Mouse (Mus musculus): ENCODE data around the gene Dynlt1a. TPM values are rescaled to one million over a fixed set of nuclear protein-coding genes. Genes with fewer than 3 reads are reported as not detected.
"Not testable (repeated sequence)": the region's sequence is repeated elsewhere in the genome, so short reads cannot be mapped to it uniquely, and the experiment has no call there.

Gene Dynlt1a
- polyA plus RNA-seq, 1 experiment, result 3.7 TPM

DNA sequence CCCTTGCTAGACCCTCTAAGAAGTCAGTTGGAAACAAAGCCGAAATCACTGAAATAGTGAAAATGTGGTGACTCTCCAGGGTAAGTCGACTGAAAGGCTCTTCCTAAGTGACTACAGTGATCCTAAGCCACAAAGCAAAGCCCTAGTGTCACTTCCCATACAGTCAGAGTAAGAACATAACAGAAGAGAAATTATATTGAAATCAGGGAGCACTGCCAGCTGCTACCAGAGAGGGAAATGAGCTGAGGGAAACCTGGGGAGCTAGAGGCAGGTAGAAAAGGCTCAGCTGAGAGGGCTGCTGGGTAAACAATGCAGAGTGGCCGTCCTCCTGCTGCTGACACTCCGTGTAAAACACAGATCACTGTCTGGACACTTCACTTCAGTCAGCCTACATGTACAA, 1.6 kb downstream of the Dynlt1a start:
- not testable (repeated sequence) for H3K36me3 ChIP-seq (ENCODE audit: control insufficient read depth, insufficient read depth, low read length); H3K27me3 ChIP-seq (ENCODE audit: control insufficient read depth, insufficient read depth, low read length); H3K27ac ChIP-seq (ENCODE audit: insufficient read depth, low read length); DNase-seq (ENCODE audit: low read depth in 1 of 2, low spot score in 2 of 2); H3K4me1 ChIP-seq (ENCODE audit: control insufficient read depth, insufficient read depth, insufficient read length); H3K4me3 ChIP-seq (ENCODE audit: extremely low read depth, insufficient read depth, insufficient read length)
- 37% methylated on average over 4 of the region's 4 CpGs for WGBS

DNA sequence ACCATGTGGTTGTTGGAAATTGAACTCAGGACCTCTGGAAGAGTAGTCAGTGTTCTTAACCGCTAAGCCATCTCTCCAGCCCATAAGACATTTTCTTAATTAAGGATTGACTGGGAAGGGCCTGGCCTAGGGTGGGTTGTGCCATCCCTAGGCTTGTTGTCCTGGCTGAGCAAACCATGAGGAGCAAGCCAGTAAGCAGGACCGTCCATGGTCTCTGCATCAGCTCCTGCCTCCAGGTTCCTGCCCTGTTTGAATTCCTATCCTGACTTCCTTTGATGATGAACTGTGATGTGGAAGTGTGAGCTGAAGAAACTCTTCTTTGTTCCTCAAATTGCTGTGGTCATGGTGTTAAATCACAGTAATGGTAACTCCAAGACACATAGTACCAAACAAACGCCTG, 2.8 kb downstream of the Dynlt1a start:
- not testable (repeated sequence) for H3K27ac ChIP-seq (ENCODE audit: insufficient read depth, low read length); H3K4me1 ChIP-seq (ENCODE audit: control insufficient read depth, insufficient read depth, insufficient read length); H3K36me3 ChIP-seq (ENCODE audit: control insufficient read depth, insufficient read depth, low read length); DNase-seq (ENCODE audit: low read depth in 1 of 2, low spot score in 2 of 2); H3K4me3 ChIP-seq (ENCODE audit: extremely low read depth, insufficient read depth, insufficient read length); H3K27me3 ChIP-seq (ENCODE audit: control insufficient read depth, insufficient read depth, low read length)
- 84% methylated on average over 2 of the region's 3 CpGs for WGBS

GRCm38 (mm10) chr17:6312755-6313154, 4.5 kb downstream of the Dynlt1a start:
- not testable (repeated sequence) for DNase-seq (ENCODE audit: low read depth in 1 of 2, low spot score in 2 of 2); H3K4me3 ChIP-seq (ENCODE audit: extremely low read depth, insufficient read depth, insufficient read length); H3K27me3 ChIP-seq (ENCODE audit: control insufficient read depth, insufficient read depth, low read length); H3K4me1 ChIP-seq (ENCODE audit: control insufficient read depth, insufficient read depth, insufficient read length); H3K36me3 ChIP-seq (ENCODE audit: control insufficient read depth, insufficient read depth, low read length); H3K27ac ChIP-seq (ENCODE audit: insufficient read depth, low read length)
- 81% methylated on average over 3 of the region's 3 CpGs for WGBS

DNA sequence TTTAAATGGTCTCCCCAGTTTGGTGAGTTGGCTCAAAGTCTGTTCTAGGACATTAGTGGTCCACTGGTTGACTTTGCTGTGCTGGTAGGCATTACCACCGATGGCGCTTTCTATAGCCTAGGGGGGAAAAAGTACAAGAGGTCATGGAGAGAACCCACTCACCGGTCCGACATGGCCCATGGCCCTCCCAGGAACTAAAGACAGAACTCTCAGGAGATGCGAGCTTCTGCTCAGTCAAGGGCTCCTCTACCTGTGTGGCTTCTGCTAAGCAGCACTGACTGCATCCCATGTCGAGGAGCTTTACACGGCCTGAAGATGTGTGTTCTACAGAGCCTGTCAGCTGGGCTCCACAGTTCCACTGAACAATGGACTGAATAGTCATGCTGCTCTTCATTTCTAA, 5.6 kb downstream of the Dynlt1a start:
- H3K36me3 ChIP-seq (ENCODE audit: control insufficient read depth, insufficient read depth, low read length); H3K4me3 ChIP-seq (ENCODE audit: extremely low read depth, insufficient read depth, insufficient read length); DNase-seq (ENCODE audit: low read depth in 1 of 2, low spot score in 2 of 2); H3K27me3 ChIP-seq (ENCODE audit: control insufficient read depth, insufficient read depth, low read length); H3K4me1 ChIP-seq (ENCODE audit: control insufficient read depth, insufficient read depth, insufficient read length); H3K27ac ChIP-seq (ENCODE audit: insufficient read depth, low read length): not testable (repeated sequence)
- WGBS, result 95% methylated on average over 7 of the region's 7 CpGs

GRCm38 (mm10) chr17:6306503-6306902, 10.8 kb downstream of the Dynlt1a start:
- 94% methylated on average over 11 of the region's 13 CpGs for WGBS
- not testable (repeated sequence) for H3K4me3 ChIP-seq (ENCODE audit: extremely low read depth, insufficient read depth, insufficient read length); H3K4me1 ChIP-seq (ENCODE audit: control insufficient read depth, insufficient read depth, insufficient read length); H3K27me3 ChIP-seq (ENCODE audit: control insufficient read depth, insufficient read depth, low read length); H3K27ac ChIP-seq (ENCODE audit: insufficient read depth, low read length); H3K36me3 ChIP-seq (ENCODE audit: control insufficient read depth, insufficient read depth, low read length); DNase-seq (ENCODE audit: low read depth in 1 of 2, low spot score in 2 of 2)

DNA sequence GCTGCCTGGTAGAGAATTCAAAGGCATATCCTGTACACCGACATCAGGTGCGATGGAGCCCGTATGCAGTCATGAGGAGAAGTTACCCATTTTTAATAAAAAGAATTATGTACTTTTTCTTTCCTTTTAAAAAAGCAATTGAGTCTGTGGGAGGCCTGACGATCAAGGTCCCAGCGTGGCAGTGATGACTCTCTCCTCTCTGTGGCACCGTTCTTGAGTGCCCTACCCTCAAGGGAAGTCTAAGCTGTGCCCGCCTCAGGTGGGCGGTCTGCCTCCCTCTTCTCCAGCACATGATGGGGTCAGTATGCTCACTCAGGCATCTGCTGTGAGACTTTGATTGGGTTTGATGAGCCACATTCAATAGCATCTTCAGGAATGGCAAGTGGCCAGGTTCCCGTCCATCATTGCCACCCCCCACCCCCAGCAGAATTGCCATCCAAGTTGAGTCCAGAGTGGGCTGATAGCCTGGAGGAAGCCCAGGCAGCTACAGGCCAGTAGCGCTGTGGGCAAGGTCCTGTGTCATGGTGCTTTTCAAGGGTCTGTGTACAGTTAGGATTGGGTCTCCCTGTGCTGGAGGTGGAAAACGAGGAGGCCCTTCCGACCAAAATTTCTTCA, 11.5 kb downstream of the Dynlt1a start:
- not testable (repeated sequence) for H3K4me1 ChIP-seq (ENCODE audit: control insufficient read depth, insufficient read depth, insufficient read length); H3K27me3 ChIP-seq (ENCODE audit: control insufficient read depth, insufficient read depth, low read length); H3K4me3 ChIP-seq (ENCODE audit: extremely low read depth, insufficient read depth, insufficient read length); DNase-seq (ENCODE audit: low read depth in 1 of 2, low spot score in 2 of 2); H3K27ac ChIP-seq (ENCODE audit: insufficient read depth, low read length); H3K36me3 ChIP-seq (ENCODE audit: control insufficient read depth, insufficient read depth, low read length)
- 93% methylated on average over 12 of the region's 12 CpGs for WGBS

DNA sequence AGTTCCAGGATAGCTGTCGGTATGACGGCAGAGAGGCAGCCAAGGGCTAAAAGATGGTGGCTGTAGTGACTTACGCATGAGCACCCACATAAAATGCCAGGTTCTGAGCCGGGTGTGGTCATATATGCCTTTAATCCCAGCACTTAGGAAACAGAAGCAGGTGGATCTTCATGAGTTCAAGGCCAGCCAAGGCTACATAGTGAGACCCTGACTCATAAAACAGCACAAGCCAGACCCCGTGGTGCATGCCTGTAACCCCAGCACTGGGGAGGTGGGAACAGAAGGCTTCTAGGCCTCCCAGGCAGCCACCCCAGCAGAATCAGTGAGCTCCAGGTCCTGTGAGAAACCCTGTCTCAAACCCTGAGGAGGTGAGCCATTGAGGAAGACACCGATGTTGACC, 12.4 kb downstream of the Dynlt1a start:
- not testable (repeated sequence) for H3K36me3 ChIP-seq (ENCODE audit: control insufficient read depth, insufficient read depth, low read length); H3K27me3 ChIP-seq (ENCODE audit: control insufficient read depth, insufficient read depth, low read length); H3K27ac ChIP-seq (ENCODE audit: insufficient read depth, low read length); DNase-seq (ENCODE audit: low read depth in 1 of 2, low spot score in 2 of 2); H3K4me1 ChIP-seq (ENCODE audit: control insufficient read depth, insufficient read depth, insufficient read length); H3K4me3 ChIP-seq (ENCODE audit: extremely low read depth, insufficient read depth, insufficient read length)
- WGBS, result 91% methylated on average over 5 of the region's 6 CpGs

GRCm38 (mm10) chr17:6300190-6300863, 17.0 kb downstream of the Dynlt1a start:
- H3K4me3 ChIP-seq (ENCODE audit: extremely low read depth, insufficient read depth, insufficient read length); H3K4me1 ChIP-seq (ENCODE audit: control insufficient read depth, insufficient read depth, insufficient read length); H3K27me3 ChIP-seq (ENCODE audit: control insufficient read depth, insufficient read depth, low read length); DNase-seq (ENCODE audit: low read depth in 1 of 2, low spot score in 2 of 2); H3K36me3 ChIP-seq (ENCODE audit: control insufficient read depth, insufficient read depth, low read length); H3K27ac ChIP-seq (ENCODE audit: insufficient read depth, low read length): not testable (repeated sequence)
- WGBS, result 77% methylated on average over 7 of the region's 12 CpGs

DNA sequence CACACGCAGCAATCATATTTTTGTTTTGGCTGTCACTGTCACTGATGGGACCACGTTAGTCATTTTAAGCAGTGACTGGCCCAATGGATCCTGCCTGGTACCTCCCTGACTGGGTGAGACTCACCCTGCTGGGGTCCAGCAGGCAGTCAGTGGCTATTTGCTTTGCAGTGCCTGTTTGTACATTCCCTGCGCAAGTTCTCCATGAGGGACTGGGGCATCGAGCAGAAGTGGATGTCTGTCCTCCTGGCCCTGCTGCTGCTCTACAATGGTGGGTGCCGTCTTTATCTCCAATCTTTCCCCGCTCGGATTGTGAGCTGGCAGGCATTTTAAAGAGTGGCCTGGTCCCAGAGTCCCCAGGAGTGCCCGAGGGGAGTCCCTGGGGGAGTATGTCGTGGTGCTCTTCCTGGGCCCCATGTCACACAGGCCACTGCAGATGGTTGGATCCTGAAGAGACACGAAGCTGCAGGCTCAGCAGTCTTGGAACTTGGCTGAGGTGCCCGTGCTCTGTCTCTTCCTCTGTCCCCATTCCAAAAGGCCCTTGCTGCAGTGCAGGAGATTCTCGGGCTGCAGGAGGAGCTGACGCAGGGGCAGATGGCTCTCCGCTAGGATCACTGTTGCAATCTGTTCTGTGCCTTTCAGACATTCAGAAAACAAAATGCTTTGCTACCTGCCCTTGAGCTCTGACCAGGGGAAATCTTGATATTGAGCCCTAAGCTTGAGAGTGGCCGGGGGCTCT, 20.1 kb downstream of the Dynlt1a start:
- not testable (repeated sequence) for DNase-seq (ENCODE audit: low read depth in 1 of 2, low spot score in 2 of 2); H3K27ac ChIP-seq (ENCODE audit: insufficient read depth, low read length); H3K4me3 ChIP-seq (ENCODE audit: extremely low read depth, insufficient read depth, insufficient read length); H3K36me3 ChIP-seq (ENCODE audit: control insufficient read depth, insufficient read depth, low read length); H3K4me1 ChIP-seq (ENCODE audit: control insufficient read depth, insufficient read depth, insufficient read length); H3K27me3 ChIP-seq (ENCODE audit: control insufficient read depth, insufficient read depth, low read length)
- 93% methylated on average over 9 of the region's 15 CpGs for WGBS

DNA sequence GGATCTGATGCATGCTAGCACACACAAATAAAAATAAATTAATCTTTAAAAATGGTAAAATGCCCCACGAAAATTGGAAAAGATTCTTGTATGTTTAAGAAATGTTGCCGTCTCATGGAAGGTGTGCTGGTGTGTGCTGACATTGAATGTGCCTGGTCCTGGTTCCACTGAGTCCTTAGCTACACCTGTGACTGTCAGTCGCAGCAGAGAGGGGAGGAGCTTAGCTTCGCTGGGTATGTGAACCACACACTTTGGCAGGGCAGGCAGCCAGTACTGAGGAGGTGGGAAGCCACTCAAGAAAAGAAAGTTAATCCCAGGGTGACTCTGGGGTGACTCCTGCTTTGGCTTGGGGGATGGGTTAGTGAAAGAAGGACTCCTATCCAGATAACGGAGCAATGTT, 23.4 kb downstream of the Dynlt1a start:
- H3K4me1 ChIP-seq (ENCODE audit: control insufficient read depth, insufficient read depth, insufficient read length); H3K27ac ChIP-seq (ENCODE audit: insufficient read depth, low read length); H3K36me3 ChIP-seq (ENCODE audit: control insufficient read depth, insufficient read depth, low read length); H3K4me3 ChIP-seq (ENCODE audit: extremely low read depth, insufficient read depth, insufficient read length); H3K27me3 ChIP-seq (ENCODE audit: control insufficient read depth, insufficient read depth, low read length); DNase-seq (ENCODE audit: low read depth in 1 of 2, low spot score in 2 of 2): not testable (repeated sequence)
- 83% methylated on average over 1 of the region's 5 CpGs for WGBS

GRCm38 (mm10) chr17:6289045-6289444, 28.3 kb downstream of the Dynlt1a start:
- not testable (repeated sequence) for H3K4me1 ChIP-seq (ENCODE audit: control insufficient read depth, insufficient read depth, insufficient read length); H3K27me3 ChIP-seq (ENCODE audit: control insufficient read depth, insufficient read depth, low read length); H3K36me3 ChIP-seq (ENCODE audit: control insufficient read depth, insufficient read depth, low read length); H3K27ac ChIP-seq (ENCODE audit: insufficient read depth, low read length); H3K4me3 ChIP-seq (ENCODE audit: extremely low read depth, insufficient read depth, insufficient read length); DNase-seq (ENCODE audit: low read depth in 1 of 2, low spot score in 2 of 2)
- WGBS, result 94% methylated on average over 12 of the region's 12 CpGs
